Mouse (Mus musculus): ENCODE data around the gene Cpd.
A peak's percentile ranks its signal among the peaks of the same experiment; 100 is the strongest.

Gene Cpd

DNA sequence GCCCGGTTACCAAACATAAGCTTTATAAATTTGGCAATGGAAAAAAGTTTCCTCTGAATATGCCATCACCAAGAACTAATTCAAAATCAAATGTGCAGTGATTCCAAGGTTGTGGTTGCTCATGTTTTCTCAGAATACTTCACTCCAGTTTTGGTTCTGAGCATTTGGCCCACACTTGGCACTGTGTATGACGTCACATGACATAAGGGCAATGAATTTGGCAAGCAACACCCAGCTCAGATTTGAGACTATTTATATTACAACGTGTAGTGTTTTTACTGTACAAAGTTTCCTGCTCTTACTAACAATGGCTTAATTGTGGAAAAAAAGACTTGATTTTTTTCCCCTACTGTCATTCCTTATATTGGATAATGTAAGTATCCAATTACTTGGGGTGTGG is 73.0 kb downstream of the Cpd start:
- DNase-seq, result no peak

DNA sequence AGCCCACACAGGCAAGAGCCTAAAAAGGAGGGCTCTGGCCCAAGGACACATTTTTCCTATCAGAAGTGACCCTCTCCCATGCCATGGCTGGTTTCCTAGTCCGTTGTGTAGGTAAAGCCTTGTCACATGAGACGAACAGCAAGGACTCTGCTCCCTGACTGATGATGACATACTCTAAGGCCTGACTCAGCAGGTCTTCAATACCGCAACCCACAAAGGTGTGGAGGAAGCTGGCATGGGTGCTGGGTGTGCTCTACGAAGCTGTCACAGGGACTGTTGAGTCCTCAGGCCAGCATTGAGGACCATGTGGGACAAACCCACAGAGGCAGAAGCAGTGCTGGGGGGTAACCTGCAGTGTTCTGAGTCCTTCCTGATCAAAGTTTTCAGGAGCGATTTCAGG is 76.3 kb downstream of the Cpd start:
- DNase-seq, result no peak

GRCm38 (mm10) chr11:76763741-76764122 is 83.1 kb downstream of the Cpd start:
- no peak for DNase-seq

DNA sequence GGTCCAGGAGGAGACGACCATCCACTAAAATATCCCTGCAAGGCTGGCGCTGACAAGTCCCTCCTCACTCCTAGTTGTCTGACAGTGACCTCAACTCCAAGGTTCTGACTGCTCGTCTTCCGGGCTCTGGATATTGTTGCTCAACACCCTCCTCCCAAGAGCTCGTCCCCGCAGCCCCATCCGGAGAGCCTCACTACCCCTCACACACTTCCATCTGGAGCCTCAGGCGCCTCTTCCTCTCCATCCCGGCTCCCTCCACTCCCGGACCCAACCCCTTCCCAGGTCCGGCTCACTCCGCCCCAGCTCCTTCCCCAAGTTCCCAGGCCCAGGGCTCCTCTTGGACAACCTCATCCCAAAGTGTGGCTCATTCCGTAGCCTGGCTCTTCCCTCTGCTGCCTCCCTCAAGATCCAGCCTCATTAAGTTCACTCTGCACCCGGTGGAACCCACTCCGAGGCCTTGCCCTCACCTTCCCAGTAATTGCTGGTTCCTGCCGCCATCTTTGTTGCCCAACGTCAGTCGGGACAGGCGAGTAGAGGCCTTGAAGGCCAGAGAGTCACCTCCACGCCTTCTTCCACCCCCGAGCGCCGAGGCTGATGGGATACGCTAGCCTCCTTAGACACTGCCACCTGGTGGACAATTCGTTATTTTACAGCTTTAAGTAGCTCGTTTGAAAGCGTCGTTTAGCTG is 83.6 kb downstream of the Cpd start, which contains the start of gene Gosr1:
Gene Gosr1 (minus strand): TSS at position 527 of the 688 bp plus-strand sequence.
- peak; percentile 94 for DNase-seq

DNA sequence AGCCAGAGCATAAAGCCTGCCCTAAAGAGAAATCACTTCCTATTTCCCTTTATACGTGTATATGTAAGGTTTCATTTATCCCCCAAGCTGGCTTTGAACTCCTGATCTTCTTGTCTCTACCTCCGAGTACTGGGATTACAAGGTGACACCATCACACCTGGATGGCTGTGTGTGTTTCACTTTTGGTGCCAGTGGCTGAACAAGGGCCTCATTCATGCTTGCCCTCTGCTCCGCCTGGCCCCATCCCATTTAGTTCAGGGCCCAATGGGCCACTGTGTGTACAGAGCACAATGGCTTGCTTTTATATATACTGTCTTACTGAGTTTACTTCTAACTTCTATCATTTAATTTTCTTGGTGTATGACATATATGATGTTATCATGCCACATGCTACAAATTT is 94.5 kb downstream of the Cpd start:
- DNase-seq, result peak; percentile 26

GRCm38 (mm10) chr11:76748819-76749218 is 98.0 kb downstream of the Cpd start:
- no peak for DNase-seq

- DNase-seq, result no peak
Observed at GRCm38 (mm10) chr11:76745921-76746320, 100.9 kb downstream of the Cpd start.

GRCm38 (mm10) chr11:76744550-76744949 is 102.3 kb downstream of the Cpd start:
- peak; percentile 56 for DNase-seq

- DNase-seq, result no peak
Observed at GRCm38 (mm10) chr11:76742511-76742910, 104.3 kb downstream of the Cpd start.

DNA sequence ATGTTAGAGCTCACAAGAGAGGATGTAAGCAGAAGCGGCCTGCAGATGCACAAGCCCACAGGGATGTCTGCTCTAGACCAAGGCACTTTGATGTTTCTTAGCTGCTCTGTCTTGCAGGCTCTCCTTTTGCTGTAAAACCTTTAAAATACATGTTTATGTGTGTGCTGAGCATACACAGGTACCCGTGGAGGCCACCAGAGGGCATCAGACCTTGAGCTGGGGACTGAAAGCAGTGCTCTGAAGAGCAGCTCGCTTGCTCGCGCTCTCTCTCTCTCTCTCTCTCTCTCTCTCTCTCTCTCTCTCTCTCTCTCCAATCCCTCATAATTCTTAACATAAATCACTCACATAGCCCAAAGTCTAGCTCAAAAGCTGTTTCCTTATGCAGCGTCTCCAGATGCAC is 107.7 kb downstream of the Cpd start:
- DNase-seq, result no peak

DNA sequence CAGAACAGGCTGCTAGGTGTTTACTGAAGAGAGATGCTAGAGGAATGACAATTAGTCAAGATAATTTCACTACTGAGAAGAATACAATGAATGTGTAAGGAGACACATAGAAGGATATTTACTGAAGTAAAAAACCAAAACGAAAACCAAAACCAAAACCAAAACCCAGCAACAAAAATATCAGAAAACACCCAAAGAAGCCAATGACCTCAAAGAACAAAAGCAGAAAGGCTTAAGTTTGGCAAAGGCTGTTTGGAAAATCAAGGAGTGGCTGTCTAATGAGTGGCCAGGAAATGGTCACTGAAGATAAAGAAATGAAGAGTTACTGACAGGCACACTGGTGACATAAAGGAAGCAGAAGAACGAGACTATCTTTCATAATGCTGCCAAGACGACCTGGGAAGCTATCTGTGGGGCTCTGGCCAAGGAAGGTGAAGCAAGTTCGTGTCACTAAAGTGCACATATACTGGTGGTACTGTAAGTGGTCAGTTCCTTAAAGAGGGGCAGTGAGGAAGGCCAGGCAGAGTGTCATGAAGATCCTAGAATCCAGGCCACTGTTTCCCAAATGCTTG is 111.0 kb downstream of the Cpd start:
- no peak for DNase-seq

GRCm38 (mm10) chr11:76734560-76734959 is 112.3 kb downstream of the Cpd start:
- no peak for DNase-seq

GRCm38 (mm10) chr11:76730650-76731049 is 116.2 kb downstream of the Cpd start:
- DNase-seq, result no peak
